Mouse (Mus musculus) CD4-positive, CD25-positive, alpha-beta regulatory T cell, adult 2 months (primary cell): ENCODE measurements around the gene Snrnp48.
A peak's percentile ranks its signal among the peaks of the same experiment; 100 is the strongest.

Source experiments
- DNase-seq: peaks from one replicate; pipeline ENCODE4 v3.0.0-alpha.2; 2012; ENCODE audit warnings: low read depth, low spot score

Snrnp48 gene

GRCm38 (mm10) chr13:38204702-38205482 is at the start of gene Snrnp48:
Gene Snrnp48, plus strand, starts transcription at chr13:38204938.
- DNase-seq: peak; percentile 95

DNA sequence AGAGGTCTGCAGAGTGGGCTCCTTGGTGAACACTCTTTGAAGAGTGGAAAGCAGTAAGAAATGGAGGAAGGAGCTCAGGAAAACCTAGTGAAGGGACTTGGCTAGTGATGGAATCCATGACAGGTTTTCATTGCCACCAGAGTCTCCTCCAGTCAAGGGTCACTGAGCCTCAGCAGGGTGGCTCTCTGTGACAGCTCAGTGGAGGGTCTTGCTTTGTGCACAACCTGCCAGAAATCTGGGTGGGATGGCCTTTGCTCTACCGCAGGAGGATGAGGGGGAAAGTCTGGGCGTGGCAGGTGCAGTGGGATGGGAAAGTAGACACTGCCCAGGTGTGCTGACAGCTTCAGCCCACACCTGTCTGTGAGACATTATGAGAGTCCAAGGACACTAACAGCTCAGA is 49.2 kb upstream of the Snrnp48 start:
- no peak for DNase-seq

GRCm38 (mm10) chr13:38157635-38158034 is 47.1 kb upstream of the Snrnp48 start:
- DNase-seq: no peak

DNA sequence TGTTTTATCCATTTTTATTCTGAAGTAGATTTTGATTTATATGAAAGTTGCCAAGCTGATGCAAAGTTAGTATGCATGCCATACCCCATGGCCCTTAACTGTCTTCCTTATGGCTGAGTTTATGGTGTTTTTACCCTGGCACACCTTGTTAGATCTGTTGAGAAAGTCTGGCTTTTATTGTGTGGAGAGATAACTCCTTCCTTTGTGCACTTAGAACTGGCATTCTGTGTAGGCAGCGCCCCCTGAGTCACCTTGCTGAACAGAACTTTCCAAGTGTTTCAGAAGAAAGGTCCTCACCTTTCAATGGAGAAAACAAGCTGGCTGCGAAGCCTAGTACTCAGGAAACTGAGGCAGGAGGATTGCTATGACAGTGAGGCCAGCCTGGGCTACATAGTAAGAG is 42.7 kb upstream of the Snrnp48 start:
- DNase-seq: no peak

GRCm38 (mm10) chr13:38162668-38163067 is 42.1 kb upstream of the Snrnp48 start:
- DNase-seq: no peak

DNA sequence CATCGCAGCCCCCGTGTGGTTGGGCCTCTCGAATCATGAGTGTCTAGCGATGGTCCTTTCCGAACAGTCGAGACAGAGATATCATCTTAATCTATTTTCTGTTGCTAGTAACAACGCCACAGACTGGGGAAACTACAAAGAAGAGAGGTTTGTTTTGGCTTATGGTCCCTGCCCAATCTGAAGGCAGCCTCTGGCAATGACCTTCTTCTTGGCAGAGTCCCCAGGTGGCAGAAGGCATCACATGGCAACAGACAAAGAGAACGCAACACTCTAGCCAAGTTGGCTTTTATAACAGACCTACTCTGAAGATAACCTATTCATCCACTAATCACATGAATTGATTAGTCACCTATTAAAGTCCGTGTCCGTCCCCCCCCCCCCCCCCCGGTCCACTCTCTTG is 39.8 kb upstream of the Snrnp48 start:
- DNase-seq: no peak

DNA sequence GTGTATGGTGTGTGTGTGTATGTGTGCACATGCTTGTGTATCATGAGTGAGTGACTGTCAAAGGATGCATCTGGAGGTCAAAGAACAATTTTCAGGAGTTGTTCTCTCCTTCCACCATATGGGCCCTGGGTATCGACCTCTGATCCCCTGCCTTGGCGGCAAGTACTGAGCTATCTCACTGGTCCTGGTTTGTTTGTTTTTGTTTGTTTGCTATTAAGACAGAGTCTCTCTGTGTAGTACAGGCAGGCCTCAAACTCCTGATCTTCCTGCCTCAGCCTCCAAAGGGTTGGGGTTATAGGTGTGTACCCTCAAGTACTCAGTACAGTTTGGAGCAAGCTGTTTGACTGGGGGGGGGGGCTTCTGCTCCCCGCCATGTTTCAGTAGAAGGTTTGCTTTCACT is 37.7 kb upstream of the Snrnp48 start:
- DNase-seq: no peak

- DNase-seq: no peak
Measured at GRCm38 (mm10) chr13:38170707-38171144, 34.0 kb upstream of the Snrnp48 start.

GRCm38 (mm10) chr13:38193406-38193805 is 11.3 kb upstream of the Snrnp48 start:
- no peak for DNase-seq

GRCm38 (mm10) chr13:38201413-38201812 is 3.3 kb upstream of the Snrnp48 start:
- no peak for DNase-seq

DNA sequence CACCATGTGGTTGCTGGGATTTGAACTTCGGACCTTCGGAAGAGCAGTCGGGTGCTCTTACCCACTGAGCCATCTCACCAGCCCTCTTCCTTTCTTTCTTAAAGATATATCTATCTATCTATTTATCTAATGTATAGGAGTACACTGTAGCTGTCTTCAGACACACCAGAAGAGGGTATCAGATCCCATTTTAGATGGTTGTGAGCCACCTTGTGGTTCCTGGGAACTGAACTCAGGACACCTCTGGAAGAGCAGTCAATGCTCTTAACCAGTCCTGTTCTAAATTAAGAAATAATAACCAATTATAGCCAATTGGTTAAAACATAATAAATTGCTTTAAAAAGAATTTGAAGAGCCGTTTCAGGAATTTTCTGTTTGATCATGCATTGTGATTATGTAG is 567 bp upstream of the Snrnp48 start:
- DNase-seq: no peak

DNA sequence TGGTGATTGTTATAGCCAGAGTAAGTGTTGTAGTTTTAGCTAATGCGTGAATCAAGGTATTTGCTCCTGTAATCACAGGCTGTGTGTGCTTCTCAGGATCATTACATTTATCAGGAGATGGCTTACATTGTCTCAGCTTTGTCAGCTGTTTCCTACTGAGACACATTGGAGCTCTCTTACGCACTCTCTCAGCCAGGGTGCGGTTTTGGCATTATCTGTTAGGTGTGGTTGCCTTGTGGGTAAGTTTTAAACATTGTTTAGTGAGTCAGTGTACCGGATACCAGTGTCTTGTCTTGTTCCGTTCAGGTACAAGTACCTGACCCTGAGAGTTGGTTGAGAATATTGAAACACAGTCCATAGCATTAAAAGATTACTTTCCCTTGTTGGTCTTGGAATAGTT is 6.4 kb downstream of the Snrnp48 start:
- DNase-seq: no peak

GRCm38 (mm10) chr13:38218686-38219085 is 13.9 kb downstream of the Snrnp48 start:
- no peak for DNase-seq

- DNase-seq: no peak
Measured at GRCm38 (mm10) chr13:38220331-38220730, 15.6 kb downstream of the Snrnp48 start.

- no peak for DNase-seq
Measured at GRCm38 (mm10) chr13:38230177-38230821, 25.6 kb downstream of the Snrnp48 start.

DNA sequence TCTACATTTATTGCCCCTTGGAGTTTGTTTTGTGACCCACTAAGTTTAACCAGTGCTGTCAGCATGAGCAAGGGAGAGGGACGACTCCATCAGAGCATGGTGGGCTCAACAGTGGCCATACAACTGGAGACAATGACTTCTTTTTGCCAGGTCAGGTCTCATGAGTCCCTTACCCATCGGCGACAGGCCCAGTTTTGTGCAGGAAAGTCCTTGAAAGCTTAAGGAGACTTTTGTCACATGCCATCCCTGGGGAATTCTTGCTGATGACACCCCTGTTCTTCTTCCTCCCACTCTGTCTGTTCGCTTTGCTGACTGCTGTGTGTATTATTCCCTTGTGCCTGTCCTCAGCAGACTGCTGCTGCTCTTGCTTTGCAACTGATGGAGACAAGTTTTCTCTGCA is 27.7 kb downstream of the Snrnp48 start:
- DNase-seq: no peak

- no peak for DNase-seq
Measured at GRCm38 (mm10) chr13:38232856-38233625, 28.3 kb downstream of the Snrnp48 start.

DNA sequence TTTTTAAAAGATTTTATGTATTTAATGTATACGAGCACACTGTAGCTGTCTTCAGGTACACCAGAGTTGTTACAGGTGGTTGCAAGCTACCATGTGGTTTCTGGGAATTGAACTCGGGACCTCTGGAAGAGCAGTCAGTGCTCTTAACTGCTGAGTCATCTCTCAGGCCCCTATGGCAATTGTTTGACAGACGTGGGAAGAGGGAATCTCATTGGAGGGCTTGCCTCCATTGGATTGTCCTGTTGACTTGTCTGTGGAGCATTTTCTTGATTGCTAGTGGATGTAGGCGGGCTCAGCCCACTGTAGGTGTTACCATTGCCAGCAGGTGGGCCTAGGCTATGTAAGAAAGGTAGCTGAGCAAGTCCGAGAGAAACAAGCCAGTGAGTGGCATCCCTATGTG is 29.9 kb downstream of the Snrnp48 start:
- DNase-seq: no peak

GRCm38 (mm10) chr13:38235370-38235769 is 30.6 kb downstream of the Snrnp48 start:
- DNase-seq: peak; percentile 54

- no peak for DNase-seq
Measured at GRCm38 (mm10) chr13:38248151-38248550, 43.4 kb downstream of the Snrnp48 start.

DNA sequence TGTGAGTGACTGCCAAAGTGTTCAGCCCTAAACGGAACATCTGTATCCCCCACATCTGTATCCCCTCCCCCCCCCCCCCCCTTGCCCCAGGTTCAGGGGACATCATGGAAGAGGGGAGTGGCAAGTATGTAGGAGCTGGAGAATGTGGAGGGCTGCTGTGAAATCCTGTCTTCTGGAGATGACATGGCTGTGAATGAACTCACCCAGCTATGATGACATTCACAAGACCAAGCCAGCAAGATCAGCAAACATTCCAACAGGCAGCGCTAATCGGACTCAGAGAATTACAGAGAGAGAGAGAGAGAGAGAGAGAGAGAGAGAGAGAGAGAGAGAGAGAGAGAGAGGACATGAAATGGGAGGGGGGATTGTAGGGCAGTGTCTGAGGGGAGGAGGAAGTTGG is 46.5 kb downstream of the Snrnp48 start:
- DNase-seq: no peak

GRCm38 (mm10) chr13:38253696-38254095 is 49.0 kb downstream of the Snrnp48 start:
- DNase-seq: no peak
